Mouse (Mus musculus) limb, embryonic 14.5 days (tissue): ENCODE data around the gene Hoxb2. TPM values are rescaled to one million over a fixed set of nuclear protein-coding genes. Genes with fewer than 3 reads are reported as not detected.

Experiments
- ATAC-seq: fragments of 200-750 bp; cut with Nextera tagmentation; 2 replicates; pipeline ENCODE4 v1.8.0; 2017; ENCODE audit warnings: low read depth, moderate number of reproducible peaks, moderate TSS enrichment; ENCODE audit not compliant: low FRiP score
- DNase-seq: peaks from one replicate; pipeline ENCODE4 v3.0.0-alpha.2; 2015; ENCODE audit warnings: low spot score
- H3K27ac ChIP-seq: fragments of 300-500 bp; sonication (generic); replicated peaks from 2 replicates; pipeline ENCODE4 v1.5.1; 2014; ENCODE audit warnings: low read depth, mild to moderate bottlenecking, low read length, moderate library complexity, mixed read lengths
- H3K27me3 ChIP-seq: fragments of 300-500 bp; sonication (generic); 2 replicates; pipeline ENCODE4 v1.6.1; 2014; ENCODE audit warnings: low read length, mixed read lengths; ENCODE audit not compliant: control insufficient read depth, insufficient read depth
- H3K36me3 ChIP-seq: fragments of 300-500 bp; sonication (generic); 2 replicates; pipeline ENCODE4 v1.6.1; 2014; ENCODE audit warnings: mild to moderate bottlenecking, low read length, moderate library complexity, mixed read lengths; ENCODE audit not compliant: control insufficient read depth, insufficient read depth
- H3K4me1 ChIP-seq: fragments of 300-500 bp; sonication (generic); 2 replicates; pipeline ENCODE4 v1.6.1; 2014; ENCODE audit warnings: antibody characterized with exemption, low read length, mixed read lengths; ENCODE audit not compliant: control insufficient read depth, insufficient read depth
- H3K4me2 ChIP-seq: fragments of 300-500 bp; sonication (generic); replicated peaks from 2 replicates; pipeline ENCODE4 v1.6.1; 2014; ENCODE audit warnings: low read depth, mild to moderate bottlenecking, low read length, moderate library complexity; ENCODE audit not compliant: severe bottlenecking
- H3K4me3 ChIP-seq: fragments of 300-500 bp; sonication (generic); replicated peaks from 2 replicates; pipeline ENCODE4 v1.5.1; 2014; ENCODE audit warnings: low read length
- H3K9ac ChIP-seq: fragments of 300-500 bp; sonication (generic); 2 replicates; pipeline ENCODE4 v1.6.1; 2014; ENCODE audit warnings: mild to moderate bottlenecking, low read depth, low read length, moderate library complexity; ENCODE audit not compliant: severe bottlenecking
- H3K9me3 ChIP-seq: fragments of 300-500 bp; sonication (generic); 2 replicates; pipeline ENCODE4 v1.6.1; 2016; ENCODE audit warnings: low read length; ENCODE audit not compliant: control insufficient read depth
- POLR2A ChIP-seq: fragments of 200-500 bp; IDR thresholded peaks from 2 replicates; pipeline ENCODE4 v1.8.0; 2012; ENCODE audit warnings: inconsistent platforms, mild to moderate bottlenecking, moderate library complexity, borderline replicate concordance; ENCODE audit not compliant: insufficient read depth, insufficient read length; ENCODE audit errors: extremely low read depth
- WGBS: fragments of 180-500 bp; shearing (Covaris S2); extraction: QIAGEN DNeasy Blood & Tissue Kit; methylation state at CpG from one replicate; pipeline ENCODE4 v1.1.7; 2014; 5-methylcytosine and 5-hydroxymethylcytosine counted together
- polyA plus RNA-seq, 2 experiments: library from polyadenylated mRNA; depleted of rRNA in 1 of 2; stranded (reverse) in 1 of 2; unstranded in 1 of 2; fragments of >200 nt; fragmentation: Nextera tagmentation in 1 of 2; extraction: Ambion mirVana in 1 of 2; gene quantifications; 2 replicates each; pipeline versions ENCODE4 v1.2.1 to v1.2.3; 2012 to 2014

Gene Hoxb2
- polyA plus RNA-seq, 2 experiments: 5.8 to 9.6 TPM

GRCm38 (mm10) chr11:96372519-96372918, 22.2 kb downstream of the Hoxb2 start:
- Histone ChIP-seq H3K4me3 (no peak overlapping the region), H3K27ac (no peak overlapping the region), H3K4me2 (no peak overlapping the region), H3K36me3 (no peaks in the 10 kb centered on the region), H3K4me1 (no peaks in the 10 kb centered on the region), H3K9me3 (no peaks in the 10 kb centered on the region), H3K27me3 (peaks cover 83% of the 10 kb centered on the region), H3K9ac (no peak overlapping the region)
- no peak for TF ChIP-seq POLR2A
- no peak for DNase-seq
- WGBS: 8% methylated on average over 3 of the region's 3 CpGs
- no peak for ATAC-seq

GRCm38 (mm10) chr11:96374810-96375209, 24.5 kb downstream of the Hoxb2 start:
- Histone ChIP-seq H3K9me3 (no peaks in the 10 kb centered on the region), H3K27me3 (peaks cover 61% of the 10 kb centered on the region), H3K4me3 (no peak overlapping the region), H3K27ac (no peak overlapping the region), H3K36me3 (no peaks in the 10 kb centered on the region), H3K9ac (no peak overlapping the region), H3K4me1 (no peaks in the 10 kb centered on the region), H3K4me2 (no peak overlapping the region)
- 35% methylated on average over 7 of the region's 7 CpGs for WGBS
- no peak for DNase-seq
- ATAC-seq: no peak
- TF ChIP-seq POLR2A: no peak

DNA sequence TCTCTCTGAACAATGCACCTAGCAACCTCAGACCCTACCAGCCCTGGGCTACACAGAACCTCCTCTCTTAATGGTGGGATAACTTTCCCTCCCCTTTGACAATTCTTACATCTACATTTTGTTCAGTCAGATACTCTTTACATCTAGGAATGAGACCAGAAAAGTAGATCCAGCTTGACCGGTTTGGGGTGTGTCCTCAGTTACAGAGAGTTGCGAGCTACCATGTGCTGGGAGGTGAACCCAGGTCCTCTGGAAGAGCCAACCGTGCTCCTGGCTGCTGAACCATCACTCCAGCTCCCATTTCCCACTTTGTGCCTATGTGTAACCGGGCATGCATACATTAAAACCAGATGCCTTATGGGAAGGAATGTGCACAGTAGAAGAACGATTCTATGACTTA, 33.1 kb downstream of the Hoxb2 start:
- DNase-seq: no peak

DNA sequence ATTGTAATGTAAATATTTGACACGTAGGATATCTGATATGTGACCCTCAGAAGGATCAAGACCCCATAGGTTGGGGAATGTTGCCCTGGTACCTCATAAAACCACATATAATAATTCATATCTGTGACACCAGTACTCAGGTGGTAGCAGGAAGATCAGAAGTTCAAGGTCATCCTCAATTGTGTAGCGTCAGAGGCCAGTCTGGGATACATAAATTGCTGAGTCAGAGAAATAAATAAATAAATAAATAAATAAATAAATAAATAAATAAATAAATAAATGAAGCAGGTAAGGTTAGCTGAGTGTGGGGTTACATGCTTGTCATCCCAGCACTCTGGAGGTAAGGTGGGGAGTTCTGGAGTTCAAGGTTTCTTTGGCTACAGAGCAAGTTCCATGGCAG, 37.3 kb downstream of the Hoxb2 start:
- Histone ChIP-seq H3K9me3 (no peaks in the 10 kb centered on the region), H3K27me3 (peaks cover 4% of the 10 kb centered on the region; the same call in 1 of the 2 replicates), H3K36me3 (no peaks in the 10 kb centered on the region), H3K27ac (no peak overlapping the region), H3K4me3 (no peak overlapping the region), H3K9ac (no peak overlapping the region), H3K4me2 (no peak overlapping the region), H3K4me1 (no peaks in the 10 kb centered on the region)
- DNase-seq (no peak), ATAC-seq (no peak)
- WGBS: 85% methylated on average over 2 of the region's 2 CpGs
- TF ChIP-seq POLR2A: no peak

More for the DNA sequence above, 33.1 kb downstream of the Hoxb2 start:
- Histone ChIP-seq H3K27me3 (peaks cover 8% of the 10 kb centered on the region; the same call in 1 of the 2 replicates), H3K9ac (no peak overlapping the region), H3K9me3 (no peaks in the 10 kb centered on the region), H3K36me3 (no peaks in the 10 kb centered on the region), H3K27ac (no peak overlapping the region), H3K4me3 (no peak overlapping the region), H3K4me1 (no peaks in the 10 kb centered on the region), H3K4me2 (no peak overlapping the region)
- ATAC-seq: no peak
- 58% methylated on average over 5 of the region's 5 CpGs for WGBS
- no peak for TF ChIP-seq POLR2A

GRCm38 (mm10) chr11:96396772-96397626, 46.7 kb downstream of the Hoxb2 start:
- H3K36me3 ChIP-seq: no peaks in the 10 kb centered on the region
- DNase-seq: no peak

More at GRCm38 (mm10) chr11:96396772-96397626, 46.7 kb downstream of the Hoxb2 start:
- Histone ChIP-seq H3K4me3 (no peak overlapping the region), H3K9ac (no peak overlapping the region), H3K27me3 (peaks cover 33% of the 10 kb centered on the region), H3K4me2 (no peak overlapping the region), H3K4me1 (no peaks in the 10 kb centered on the region), H3K27ac (no peak overlapping the region), H3K9me3 (no peaks in the 10 kb centered on the region)
- 6% methylated on average over 15 of the region's 15 CpGs for WGBS
- ATAC-seq: no peak
- no peak for TF ChIP-seq POLR2A
